Mouse (Mus musculus): Measurements from ENCODE around the gene Mpzl2.
"Not testable (repeated sequence)": the region's sequence is repeated elsewhere in the genome, so short reads cannot be mapped to it uniquely, and the experiment has no call there.

Gene Mpzl2

DNA sequence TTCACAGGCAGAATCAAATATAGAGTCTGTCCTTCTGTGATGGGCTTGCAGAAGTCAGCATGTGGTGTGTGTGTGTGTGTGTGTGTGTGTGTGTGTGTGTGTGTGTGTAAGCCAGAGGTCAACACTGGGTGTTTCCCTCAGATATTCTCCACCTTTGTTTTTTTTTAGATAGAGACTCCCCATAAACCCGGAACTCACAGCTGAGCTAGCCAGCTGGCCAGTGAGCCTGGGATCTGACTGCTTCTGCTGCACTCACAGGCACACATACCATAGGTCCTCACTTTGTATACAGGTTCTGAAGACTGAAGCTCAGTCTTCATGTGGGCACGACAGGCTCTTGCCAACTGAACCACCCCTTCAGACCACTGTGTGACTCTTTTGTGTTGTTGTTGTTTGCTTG lies 7.3 kb upstream of the Mpzl2 start:
- no peak for DNase-seq (ENCODE audit: low read depth in 1 of 2, low spot score in 2 of 2)

DNA sequence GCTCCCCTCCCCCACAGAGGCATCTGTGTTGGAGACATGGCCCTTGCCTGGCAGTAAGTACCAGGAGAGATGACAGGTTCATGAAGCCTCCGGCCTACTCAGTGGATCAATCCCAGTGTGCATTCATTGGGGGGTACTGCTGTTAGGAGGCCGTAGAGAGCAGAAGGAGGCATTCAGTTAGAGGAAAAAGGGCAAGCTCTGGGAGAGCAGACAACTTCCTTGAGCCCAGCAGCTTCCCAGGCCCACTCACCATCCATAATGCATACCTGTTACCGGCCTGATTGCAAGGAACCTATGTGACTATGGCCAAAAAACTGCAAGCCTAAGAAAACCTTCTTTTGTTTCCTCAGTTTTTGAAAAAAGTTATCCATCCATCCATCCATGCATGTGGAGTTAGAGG lies 5.1 kb upstream of the Mpzl2 start:
- DNase-seq (ENCODE audit: low read depth in 1 of 2, low spot score in 2 of 2): no peak

DNA sequence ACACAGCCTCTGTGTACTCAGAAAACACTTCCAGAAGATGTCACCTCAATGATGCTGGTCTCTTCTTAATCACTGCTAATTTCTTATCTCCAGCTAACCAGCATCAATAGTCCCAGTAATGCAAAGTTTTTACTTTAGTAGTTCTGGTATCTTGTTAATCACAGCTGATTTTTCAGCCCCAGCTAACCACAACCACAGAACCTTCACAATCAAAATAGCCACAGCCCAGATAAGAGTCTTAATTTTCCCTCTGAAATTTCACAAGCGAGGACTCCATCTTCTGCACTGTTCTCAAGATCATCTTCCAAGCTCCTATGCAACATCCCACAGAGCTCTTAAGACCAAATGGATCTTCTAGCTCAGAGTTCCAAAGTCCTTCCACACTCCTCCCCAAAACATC lies 1.8 kb upstream of the Mpzl2 start:
- DNase-seq (ENCODE audit: low read depth in 1 of 2, low spot score in 2 of 2): not testable (repeated sequence)

DNA sequence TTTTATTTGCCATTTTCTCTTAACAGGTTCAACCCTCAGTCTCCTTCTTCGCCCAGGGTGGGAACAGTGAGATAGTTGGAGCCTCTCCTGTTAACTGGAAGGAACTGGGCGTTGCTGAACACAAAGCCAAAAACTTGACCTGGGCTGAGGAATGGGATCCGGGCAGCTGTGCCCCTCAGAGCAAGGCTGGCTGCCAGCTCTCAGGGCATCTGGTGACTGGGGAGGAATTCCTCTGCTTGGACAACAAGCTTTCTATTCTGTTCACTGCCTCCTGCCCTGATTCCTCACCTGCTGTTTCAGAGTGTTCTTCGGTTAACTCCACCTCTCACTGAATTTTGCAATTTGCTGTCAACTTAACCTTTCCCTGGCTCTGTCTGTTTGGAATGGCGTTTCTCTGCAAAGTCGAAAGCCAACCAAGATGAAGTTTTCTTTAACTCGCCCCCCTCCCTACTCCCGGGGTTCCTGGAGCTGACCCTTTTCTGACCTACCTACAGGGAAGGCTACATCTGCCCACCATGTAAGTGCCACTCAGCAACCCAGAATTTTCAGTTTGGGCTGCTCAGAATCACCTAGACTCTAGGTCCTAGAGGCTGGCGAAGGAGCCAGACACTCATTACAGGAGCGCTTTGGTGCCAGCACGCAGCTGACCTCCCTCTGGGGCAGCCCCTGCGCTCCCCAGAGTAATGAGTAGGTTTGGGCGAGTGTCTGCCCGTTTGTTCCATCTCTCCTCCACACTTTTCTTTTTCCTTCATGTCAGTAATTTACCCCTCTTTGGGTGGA lies 657 bp downstream of the Mpzl2 start:
- DNase-seq (ENCODE audit: low read depth in 1 of 2, low spot score in 2 of 2): no peak

DNA sequence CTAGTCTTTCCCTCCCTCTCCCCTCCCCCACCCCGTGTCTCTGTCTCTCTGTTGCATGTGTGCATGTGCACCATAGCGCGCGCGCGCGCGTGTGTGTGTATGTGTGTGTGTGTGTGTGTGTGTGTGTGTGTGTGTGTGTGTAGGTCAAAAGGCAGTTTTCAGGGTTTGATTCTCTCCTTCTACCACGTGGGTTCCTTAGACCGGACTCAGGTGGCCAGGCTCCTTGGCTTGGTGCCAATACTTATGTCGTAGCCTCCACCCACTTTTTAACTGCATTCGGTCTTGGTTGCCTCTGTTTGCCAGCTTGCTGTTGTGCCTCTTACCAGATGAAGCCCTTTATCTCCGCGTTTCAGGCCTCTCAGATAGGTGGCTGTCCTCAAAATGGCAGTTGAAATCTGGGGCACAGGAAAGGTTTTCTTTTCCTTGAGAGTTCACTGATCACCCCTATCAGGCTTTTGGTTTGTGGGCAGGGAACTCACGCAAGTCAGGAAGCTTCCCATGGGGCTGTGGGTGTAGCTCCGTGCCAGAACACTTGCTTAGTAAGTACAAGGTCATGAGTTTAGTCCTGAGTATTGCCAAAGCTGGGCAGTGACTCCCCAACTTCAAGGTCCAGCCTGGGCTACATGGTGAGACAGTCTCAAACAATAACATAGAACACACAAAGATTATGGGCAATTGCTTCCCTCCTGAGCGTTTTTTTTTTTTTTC lies 1.7 kb downstream of the Mpzl2 start:
- no peak for DNase-seq (ENCODE audit: low read depth in 1 of 2, low spot score in 2 of 2)

DNA sequence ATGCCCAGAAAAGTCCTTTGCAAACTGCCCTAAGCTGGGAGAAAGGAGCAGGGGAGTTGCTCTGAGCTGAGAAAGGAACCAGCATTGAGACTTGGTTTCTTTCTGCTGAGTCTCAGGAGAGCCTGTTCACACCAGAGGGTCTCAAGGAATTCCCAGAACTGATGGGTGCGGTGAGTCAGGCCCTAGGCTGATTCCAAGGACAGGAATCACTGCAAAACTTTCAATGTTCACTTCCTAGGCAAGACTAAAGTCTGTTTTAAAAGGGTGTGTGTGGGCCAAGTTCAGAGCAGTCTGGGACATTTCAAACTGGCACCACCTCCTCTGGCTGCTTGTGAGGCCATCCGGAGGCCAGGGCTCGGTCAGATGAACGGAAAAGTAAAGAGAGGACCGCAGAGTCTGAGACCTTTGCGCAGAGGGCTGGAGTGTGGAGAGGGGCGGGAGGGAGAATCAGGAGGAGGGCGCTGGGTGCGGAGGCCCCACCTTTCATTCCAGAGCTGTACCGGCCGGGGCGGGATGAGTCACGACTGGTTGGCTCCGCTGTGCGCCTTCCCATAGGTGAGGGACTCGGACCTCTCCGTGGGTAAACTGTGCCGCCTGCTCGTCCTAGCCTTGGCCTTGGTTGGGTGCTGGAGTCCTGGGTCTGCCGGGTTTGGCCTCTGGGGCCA lies 2.6 kb downstream of the Mpzl2 start:
- DNase-seq (ENCODE audit: low read depth in 1 of 2, low spot score in 2 of 2): no peak

DNA sequence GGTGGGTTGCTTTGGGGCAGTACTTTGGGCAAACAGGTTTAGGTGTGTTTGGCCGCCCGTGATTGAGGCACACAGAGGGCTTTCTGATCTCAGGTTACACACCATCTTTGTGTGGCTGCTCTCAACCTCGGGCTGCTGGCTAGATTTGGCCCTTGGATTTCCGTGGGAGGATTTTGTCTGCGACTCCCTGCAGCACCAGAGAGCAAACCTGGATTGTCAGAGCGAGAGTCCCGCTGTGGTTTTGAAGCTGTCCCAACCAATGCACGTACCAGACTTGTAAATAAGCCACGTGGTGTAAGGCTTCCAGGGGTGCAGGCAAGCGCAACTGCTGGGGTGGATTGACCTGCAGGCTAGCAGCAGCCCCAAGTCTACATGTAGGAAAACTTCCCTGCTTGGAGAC lies 3.3 kb downstream of the Mpzl2 start:
- DNase-seq (ENCODE audit: low read depth in 1 of 2, low spot score in 2 of 2): no peak

DNA sequence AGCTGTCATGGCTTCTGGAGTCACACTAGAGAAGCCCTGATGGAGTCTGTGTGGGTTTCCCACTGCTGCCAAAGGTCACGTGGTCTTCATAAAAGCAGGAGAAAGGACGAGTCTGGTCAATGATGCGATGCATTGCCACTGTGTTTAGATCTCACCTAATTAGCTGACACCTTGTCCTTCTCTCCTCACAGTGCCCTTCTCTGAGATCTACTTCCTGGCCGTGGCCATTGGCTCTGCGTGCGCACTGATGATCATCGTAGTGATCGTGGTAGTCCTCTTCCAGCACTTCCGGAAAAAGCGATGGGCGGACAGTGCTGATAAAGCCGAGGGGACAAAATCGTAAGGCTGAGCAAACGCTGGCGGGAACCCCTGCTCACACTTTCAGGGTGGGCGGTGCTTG lies 7.4 kb downstream of the Mpzl2 start:
- no peak for DNase-seq (ENCODE audit: low read depth in 1 of 2, low spot score in 2 of 2)

DNA sequence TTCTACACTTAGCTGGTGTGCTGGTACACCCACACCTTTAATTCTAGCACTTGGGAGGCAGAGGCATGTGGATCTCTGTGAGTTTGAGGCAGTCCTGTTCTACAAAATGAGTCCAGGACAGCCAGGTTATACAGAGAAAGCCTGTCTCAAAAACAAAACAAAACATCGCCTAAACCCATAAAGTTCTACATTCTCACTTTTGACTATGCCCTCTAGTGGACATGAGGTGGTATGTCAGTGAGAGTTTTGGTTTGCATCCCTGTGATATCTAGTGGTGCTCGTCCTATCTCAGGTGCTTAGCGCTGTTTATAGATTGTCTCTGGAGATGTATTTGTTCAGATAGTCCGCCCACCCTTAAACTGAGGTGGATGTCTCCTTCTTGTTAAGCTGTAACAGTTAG lies 8.9 kb downstream of the Mpzl2 start:
- DNase-seq (ENCODE audit: low read depth in 1 of 2, low spot score in 2 of 2): no peak

DNA sequence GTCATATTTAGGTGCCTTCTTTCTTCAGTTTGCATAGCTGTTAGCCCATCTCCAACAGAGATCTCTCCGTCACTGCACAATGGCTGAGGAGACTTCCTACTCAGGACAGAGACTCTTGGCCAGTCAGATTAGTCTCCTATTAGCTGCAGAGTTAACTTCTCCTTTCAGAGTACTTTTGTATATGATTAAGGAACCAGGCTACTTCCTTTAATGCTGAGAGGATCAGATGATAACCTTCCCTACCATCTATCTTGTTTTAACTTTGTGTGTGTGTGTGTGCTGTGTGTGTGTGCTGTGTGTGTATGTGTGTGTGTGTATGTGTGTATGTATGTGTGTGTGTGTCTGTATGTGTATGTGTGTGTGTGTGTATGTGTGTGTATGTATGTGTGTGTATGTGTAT lies 10.1 kb downstream of the Mpzl2 start:
- DNase-seq (ENCODE audit: low read depth in 1 of 2, low spot score in 2 of 2): no peak

DNA sequence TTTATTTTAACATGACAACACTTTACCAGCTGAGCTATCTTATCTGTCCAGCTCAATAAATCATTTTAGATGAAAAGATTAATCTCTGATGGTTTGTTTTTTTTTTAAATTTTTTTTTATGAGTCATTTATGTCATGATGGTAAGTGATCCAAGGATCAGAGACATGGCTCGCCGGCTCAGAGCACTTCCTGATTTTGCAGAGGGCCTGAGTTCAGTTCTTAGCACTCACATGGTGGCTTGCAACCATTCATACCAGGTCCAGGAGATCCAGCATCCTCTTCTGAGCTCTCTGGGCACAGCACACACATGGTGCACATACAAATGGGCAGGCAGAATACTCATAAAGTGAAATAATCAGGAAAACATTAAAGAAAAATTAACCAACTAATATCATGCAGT lies 10.7 kb downstream of the Mpzl2 start:
- no peak for DNase-seq (ENCODE audit: low read depth in 1 of 2, low spot score in 2 of 2)

DNA sequence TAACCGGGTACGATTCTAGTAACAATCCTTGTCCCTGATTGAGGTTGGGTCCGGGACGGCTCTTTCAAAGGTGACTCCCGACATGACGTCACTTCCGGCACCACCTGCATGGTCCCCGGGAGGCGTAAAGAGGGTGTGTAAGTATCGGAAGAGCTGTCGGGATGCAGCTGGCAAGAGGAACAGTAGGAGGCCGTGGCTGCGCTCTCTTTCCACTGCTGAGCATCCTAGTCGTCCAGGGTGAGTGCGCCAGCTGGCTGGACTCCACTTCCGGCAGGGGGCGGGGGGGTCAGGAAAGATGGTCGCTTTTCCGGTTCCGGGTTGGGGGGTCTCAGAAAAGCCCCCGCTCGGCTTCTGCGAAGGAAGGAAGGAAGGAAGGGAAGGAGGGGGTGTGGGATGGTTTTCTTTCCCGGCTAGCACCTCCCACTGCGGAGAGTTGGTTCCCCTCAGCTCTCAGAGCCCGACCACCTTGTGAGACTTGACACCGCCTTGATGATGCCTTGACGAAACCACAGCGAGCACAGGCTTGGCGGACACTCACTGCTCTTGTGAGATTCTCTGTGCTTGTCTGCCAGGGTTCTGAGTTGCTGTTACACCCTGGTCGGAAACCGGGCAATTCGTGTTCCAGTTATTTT lies 15.6 kb downstream of the Mpzl2 start, which contains the start of gene Mpzl3:
Mpzl3 (plus strand) TSS at position 105 of the 632 bp plus-strand sequence.
- DNase-seq (ENCODE audit: low read depth in 1 of 2, low spot score in 2 of 2): peak in 1 of 2 experiments; percentile 15

DNA sequence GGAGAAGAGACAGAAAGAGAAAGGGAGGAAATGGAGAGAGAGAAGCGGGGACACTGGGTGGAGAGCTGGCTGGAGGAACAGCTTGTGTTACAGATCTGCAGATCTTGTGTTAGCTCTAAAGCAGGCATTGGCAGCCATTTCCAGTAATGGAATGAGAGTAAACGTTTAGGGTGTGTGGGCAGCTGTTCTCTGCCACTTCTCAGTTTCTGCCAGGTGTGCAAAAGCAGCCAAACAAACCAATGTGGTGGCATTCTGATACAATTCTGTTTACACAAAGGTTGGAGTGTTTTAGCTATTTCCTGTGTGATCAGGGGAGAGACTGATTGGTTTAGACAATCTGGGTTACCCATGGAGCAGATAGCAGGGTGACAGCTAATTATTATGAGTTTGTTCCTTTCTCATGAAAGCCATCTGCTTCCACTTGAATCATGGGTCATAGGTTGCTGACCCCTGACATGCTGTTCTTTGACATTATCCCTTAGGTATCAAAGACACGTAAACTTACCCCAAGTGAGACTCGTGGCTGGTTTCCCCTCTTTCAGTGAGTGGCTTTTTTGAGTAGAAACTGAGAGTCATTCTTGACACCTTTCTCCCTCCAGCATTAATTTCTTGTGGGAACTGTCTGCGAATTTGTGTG lies 18.8 kb downstream of the Mpzl2 start:
- DNase-seq (ENCODE audit: low read depth in 1 of 2, low spot score in 2 of 2): no peak

DNA sequence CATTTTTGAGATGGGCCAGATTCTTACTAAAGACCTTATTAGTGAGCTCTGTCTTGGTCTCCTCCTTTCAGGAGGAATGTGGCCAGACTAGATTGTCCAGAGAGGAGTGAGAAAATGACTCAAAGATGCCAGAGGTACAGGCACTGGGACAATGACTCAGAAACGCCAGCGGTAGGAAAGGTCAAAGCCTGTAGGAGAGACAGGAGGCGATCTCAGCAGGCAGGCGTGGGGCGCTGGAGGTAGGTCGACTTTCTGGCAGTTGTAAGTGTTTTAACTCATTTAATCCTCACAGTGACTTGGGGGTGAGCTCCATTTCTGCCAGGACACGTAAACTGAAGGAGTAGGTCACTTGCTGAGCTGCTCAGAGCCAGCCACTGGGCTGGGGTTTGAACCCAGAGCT lies 20.6 kb downstream of the Mpzl2 start:
- no peak for DNase-seq (ENCODE audit: low read depth in 1 of 2, low spot score in 2 of 2)

DNA sequence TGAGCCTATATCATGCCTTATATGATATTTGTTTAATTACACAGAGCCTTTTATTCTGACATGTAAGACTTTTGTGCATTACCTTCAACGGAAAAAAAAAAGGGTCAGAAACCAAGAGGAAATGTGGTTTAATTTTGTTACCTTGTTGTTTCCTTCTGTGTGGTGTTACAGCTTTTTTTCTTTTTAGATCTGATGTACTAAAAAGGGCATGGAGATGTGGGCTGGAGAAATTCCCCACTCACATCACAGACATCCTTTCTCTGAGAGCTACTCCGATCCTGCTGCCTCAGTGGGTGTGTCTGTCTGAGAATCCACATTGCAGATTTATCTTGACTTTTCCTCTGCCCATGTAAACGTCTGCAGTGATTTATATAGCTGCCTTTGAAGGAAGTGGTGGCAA lies 23.1 kb downstream of the Mpzl2 start:
- DNase-seq (ENCODE audit: low read depth in 1 of 2, low spot score in 2 of 2): no peak

DNA sequence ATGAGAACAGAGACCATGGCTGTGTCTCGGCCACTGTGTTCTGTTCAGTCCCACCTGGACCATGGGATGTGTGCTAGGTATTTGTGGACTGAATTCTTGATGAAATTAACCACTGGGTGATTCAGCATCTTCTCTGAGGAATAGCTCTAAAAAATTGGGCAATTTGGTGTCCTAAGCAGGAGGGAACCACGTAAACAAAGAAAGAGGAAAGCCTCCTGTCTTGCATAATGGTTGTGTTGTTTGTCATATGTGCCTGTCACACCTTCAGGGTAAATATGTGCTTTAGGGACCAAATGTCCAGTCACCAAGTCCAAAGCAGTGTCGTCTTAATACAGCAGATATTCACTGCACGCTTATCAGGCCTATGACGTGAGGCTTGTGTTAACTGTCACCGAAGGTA lies 24.8 kb downstream of the Mpzl2 start:
- no peak for DNase-seq (ENCODE audit: low read depth in 1 of 2, low spot score in 2 of 2)

DNA sequence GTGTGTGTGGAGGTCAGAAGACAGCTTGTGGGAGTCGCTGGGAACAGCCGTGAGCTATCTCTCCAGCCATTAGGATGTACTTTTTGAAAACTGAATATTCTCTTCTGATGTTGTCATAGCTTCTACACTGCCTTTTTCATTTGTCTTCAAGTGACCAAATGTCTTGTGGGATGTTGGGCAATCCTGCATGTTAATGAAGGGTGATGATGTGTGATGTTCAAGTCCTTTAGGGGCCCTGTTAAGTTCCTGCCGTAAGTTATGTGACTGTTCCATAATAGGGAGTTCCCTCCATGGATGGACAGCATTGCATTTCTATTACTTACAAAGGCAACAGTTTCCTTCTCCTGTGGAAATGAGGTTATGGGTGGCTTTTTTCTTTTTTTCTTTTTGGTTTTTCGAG lies 27.1 kb downstream of the Mpzl2 start:
- DNase-seq (ENCODE audit: low read depth in 1 of 2, low spot score in 2 of 2): no peak

DNA sequence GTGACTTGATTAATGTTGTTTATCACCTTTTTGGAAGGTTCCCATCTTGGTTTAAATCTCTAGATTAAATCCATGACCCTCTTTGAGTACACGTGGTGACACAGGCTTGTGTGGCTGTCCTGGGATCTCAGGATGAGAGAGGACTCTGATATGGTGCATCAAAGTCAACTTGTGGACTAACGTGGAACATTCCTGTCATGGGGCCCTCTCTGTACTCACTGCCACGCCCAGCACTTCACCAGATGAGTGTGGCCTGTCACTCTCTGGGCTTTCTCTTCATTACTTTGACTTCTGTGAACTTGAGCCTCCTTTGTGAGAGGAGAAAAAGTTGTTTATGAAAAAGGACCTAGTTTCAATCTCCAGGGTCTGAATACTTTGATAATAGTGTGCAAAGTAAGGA lies 32.2 kb downstream of the Mpzl2 start:
- no peak for DNase-seq (ENCODE audit: low read depth in 1 of 2, low spot score in 2 of 2)

DNA sequence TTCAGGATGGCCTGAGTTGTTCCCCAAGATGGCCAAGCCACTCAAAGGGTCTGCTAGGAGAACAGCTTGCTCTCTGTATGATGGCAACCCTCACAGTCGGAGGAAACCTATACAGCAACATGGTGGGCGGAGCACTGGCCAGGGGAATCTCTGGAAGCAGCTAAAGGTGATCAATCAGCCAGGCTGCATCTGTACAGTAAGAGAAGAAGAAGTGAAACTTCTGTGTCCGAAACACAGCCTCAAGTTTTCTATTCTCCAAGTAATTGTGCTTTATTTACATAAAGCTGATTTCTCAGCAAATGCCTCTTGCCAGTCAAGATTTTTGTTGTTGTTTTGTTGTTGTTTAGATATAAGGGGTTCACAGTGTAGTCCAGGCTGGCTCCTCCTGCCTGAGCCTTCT lies 38.3 kb downstream of the Mpzl2 start:
- no peak for DNase-seq (ENCODE audit: low read depth in 1 of 2, low spot score in 2 of 2)

DNA sequence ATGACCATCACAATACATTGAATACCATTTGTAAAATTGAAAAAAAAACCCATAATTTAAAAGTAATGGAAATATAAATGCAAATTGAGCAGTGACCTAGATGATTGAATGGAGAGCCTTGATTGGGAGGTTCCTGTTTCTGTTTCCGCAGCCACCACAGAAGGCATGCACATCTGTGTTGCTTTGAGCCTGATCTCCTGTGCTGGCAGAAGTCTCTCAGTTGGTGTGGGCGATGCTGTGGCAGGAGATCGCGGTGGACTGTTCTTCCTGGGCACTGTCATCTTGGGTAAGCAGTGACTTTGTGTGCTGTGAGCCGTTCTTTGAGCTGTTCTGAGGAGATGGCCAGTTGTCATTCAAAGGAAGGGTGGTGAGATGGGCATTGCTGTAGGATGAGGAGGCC lies 39.4 kb downstream of the Mpzl2 start, which contains the start of gene Jaml:
Jaml (plus strand) TSS at position 173 of the 400 bp plus-strand sequence.
- DNase-seq (ENCODE audit: low read depth in 1 of 2, low spot score in 2 of 2): no peak

DNA sequence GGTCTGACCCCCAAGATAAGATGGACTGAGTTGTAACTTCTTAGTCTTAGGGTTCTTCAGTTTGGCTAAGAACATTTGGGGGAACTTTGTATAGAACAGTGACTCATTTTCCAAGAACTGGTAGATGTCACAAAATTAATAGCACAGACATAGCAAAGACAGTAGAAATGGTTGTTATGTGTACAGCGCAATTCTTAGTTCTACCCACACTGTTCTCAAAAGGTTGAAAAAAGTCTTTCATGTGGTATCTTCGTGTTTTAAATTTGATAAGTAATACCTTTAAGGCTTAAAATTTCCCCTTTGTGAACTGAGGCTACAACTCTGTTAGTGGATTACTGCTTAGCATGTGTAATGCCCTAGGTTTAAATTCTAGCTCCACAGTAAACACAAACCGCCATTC lies 43.5 kb downstream of the Mpzl2 start:
- no peak for DNase-seq (ENCODE audit: low read depth in 1 of 2, low spot score in 2 of 2)

Data from monocyte, adult 2 months (primary cell).